Mouse (Mus musculus) midbrain, embryonic 15.5 days (tissue): ENCODE measurements around the gene Smarca5. TPM values are rescaled to one million over a fixed set of nuclear protein-coding genes. Genes with fewer than 3 reads are reported as not detected.

Experiments used
- polyA plus RNA-seq: library from polyadenylated mRNA; unstranded; fragments of >200 nt; fragmentation: Nextera tagmentation; extraction: Ambion mirVana; gene quantifications from 2 replicates; pipeline ENCODE4 v1.2.1, GENCODE M21; 2015

Smarca5 gene
- polyA plus RNA-seq, 1 experiment from 2014 or later, result 49.5 TPM

Other genes starting within 250 kb of the Smarca5 start
- 2.4 and 5.6 TPM in 2 replicates for gene Gypa, start 245.7 kb downstream of the Smarca5 start, polyA plus RNA-seq
- 0.04 and 0.09 TPM in 2 replicates for gene Frem3, start 128.4 kb downstream of the Smarca5 start, polyA plus RNA-seq
- 8.6 and 9.3 TPM in 2 replicates for gene Gab1, start 141.0 kb upstream of the Smarca5 start, polyA plus RNA-seq